Mouse (Mus musculus): Measurements from ENCODE around the gene Apold1. TPM values are rescaled to one million over a fixed set of nuclear protein-coding genes. Genes with fewer than 3 reads are reported as not detected.

Gene Apold1
- polyA plus RNA-seq, 1 experiment: 2.8 TPM

DNA sequence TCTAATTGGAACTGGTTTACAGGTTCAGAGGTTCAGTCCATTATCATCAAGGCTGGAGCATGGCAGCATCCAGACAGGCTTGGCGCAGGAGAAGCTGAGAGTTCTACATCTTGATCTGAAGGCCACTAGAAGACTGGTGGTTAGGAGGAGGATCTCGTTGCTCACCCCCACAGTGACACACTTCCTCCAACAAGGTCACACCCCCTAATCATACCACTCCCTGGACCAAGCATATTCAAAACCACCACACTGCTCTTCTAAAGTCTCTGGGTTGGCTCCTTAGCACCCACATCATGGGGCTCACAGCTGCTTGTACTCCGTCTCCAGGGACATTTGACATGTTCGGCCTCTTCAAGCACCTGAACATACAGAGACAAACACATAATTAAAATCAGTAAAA is 20.5 kb downstream of the Apold1 start:
- no peak for DNase-seq (ENCODE audit: low read depth)
- TF ChIP-seq POLR2A (IDR thresholded peaks at IDR 0.05; ENCODE audit: borderline replicate concordance, extremely low read depth, insufficient read depth, insufficient read length, poor library complexity, severe bottlenecking): no peak
- no peak for TF ChIP-seq CTCF (IDR thresholded peaks at IDR 0.05; ENCODE audit: borderline replicate concordance, extremely low read depth, insufficient read depth, insufficient read length)

DNA sequence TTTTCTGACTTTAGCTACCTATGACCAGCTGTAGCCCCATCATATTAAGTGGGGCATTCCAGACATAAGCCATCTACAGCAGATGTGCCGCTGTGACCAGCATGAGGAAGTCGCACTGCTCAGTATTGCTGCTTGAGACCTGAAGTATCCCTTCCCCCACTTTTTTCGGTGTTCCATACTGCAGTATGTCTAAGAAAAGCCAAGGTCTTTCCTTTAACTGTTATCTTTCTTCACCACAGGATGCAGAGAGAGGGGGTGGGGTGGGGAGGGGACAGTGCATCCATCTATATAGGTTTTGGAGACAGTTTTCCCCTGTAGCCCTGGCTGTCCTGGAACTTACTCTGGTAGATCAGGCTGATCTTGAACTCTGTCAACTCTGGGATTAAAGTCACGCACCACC is 24.9 kb downstream of the Apold1 start:
- TF ChIP-seq CTCF (IDR thresholded peaks at IDR 0.05; ENCODE audit: borderline replicate concordance, extremely low read depth, insufficient read depth, insufficient read length) (no peak), POLR2A (IDR thresholded peaks at IDR 0.05; ENCODE audit: borderline replicate concordance, extremely low read depth, insufficient read depth, insufficient read length, poor library complexity, severe bottlenecking) (no peak)
- DNase-seq (ENCODE audit: low read depth): no peak

DNA sequence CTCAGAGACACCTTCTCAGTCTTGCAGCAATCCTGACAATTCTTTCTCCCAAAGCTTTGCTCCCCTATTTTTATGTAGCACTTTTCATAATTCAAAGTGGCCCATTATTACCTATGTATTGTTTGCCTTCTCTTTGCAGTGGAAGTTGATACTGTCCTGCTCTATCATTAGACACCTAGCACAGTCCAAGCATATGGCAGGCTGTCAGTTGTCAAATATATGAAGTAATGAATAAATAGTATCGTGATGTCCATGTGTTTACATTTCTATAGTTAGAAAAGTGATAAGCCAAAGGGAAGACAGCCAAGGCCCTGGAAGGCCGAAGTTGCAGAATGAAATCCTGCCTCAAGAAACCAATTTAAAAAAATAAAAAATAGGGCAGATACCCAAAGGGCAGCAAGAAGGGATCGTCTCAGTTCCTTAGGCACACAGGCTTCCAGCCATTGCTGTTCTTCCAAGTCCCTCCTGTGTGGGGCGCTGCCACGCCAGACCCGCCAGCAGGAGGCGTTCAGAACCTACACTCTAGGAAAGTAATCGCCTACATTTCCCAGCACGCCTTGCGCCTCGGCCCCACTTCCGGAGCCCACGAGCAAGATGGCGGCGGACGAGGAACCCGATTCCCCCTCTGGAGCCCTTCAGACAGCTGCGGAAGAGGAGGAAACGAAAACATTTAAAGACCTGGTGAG is 29.7 kb downstream of the Apold1 start, which contains the start of gene Ddx47:
Ddx47 (plus strand) TSS at position 565 of the 686 bp plus-strand sequence.
- peak; percentile 98 for DNase-seq (ENCODE audit: low read depth)
- TF ChIP-seq POLR2A (IDR thresholded peaks at IDR 0.05; ENCODE audit: borderline replicate concordance, extremely low read depth, insufficient read depth, insufficient read length, poor library complexity, severe bottlenecking): peak; percentile 51; the same call in 1 of the 2 replicates
- peak; percentile 100 for TF ChIP-seq CTCF (IDR thresholded peaks at IDR 0.05; ENCODE audit: borderline replicate concordance, extremely low read depth, insufficient read depth, insufficient read length)

DNA sequence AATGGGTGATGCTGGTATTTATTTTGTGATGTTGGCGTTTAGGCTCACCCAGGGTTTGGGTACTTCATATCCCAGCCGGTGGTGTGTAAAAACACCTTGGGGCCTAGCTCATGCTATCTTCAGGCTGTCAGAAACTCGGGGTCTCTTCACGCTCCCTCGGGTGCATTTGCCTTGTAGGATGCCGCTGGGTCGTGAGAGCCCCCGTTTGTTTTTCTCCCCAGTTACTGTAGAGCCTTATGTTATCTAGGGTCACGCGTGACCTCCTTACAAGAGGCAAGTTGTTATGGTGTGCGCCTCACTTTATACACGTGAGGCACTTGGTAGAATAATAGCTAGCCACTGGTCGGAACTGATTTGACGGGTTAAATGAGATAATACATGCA is 30.2 kb downstream of the Apold1 start:
- no peak for TF ChIP-seq CTCF (IDR thresholded peaks at IDR 0.05; ENCODE audit: borderline replicate concordance, extremely low read depth, insufficient read depth, insufficient read length)
- TF ChIP-seq POLR2A (IDR thresholded peaks at IDR 0.05; ENCODE audit: borderline replicate concordance, extremely low read depth, insufficient read depth, insufficient read length, poor library complexity, severe bottlenecking): no peak
- DNase-seq (ENCODE audit: low read depth): no peak

DNA sequence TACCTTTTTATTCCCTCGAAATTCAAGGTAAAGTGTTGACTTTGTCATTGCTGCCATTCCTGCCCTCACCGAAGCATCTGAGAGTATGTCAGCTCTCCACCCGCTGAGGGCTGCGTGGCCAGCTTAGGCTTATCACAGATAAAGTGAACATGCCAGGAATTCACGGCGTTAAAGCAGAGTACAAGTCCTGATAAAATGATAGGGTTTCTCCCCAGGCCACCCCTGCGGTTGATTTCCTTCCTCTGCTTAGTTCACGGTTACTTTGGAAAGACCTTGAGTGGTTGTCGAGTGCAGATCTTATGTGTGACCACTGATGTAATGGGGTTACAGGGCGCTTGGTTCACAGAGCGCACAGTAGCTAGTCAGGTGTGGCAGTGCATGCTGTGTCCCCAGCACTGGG is 35.7 kb downstream of the Apold1 start:
- no peak for TF ChIP-seq POLR2A (IDR thresholded peaks at IDR 0.05; ENCODE audit: borderline replicate concordance, extremely low read depth, insufficient read depth, insufficient read length, poor library complexity, severe bottlenecking)
- TF ChIP-seq CTCF (IDR thresholded peaks at IDR 0.05; ENCODE audit: borderline replicate concordance, extremely low read depth, insufficient read depth, insufficient read length): no peak
- no peak for DNase-seq (ENCODE audit: low read depth)

DNA sequence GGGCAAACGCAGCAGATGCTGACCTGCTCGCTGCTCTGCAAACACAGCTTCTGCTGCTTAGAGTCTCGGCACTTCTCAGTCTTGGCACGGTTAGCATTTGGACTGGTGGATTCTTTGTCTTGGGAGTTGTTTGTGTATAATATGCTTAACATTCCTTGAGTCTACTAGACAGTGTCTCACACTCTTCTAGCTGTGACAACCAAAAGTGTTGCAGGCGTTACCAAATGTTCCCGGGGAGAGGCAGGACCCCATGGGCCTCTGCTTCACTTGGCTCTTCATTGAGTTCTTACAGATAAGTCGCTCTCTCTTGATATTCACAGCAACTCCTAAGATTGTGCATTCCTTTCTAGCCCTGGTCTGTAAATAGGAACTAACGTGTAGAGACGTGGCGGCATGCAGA is 38.0 kb downstream of the Apold1 start:
- TF ChIP-seq POLR2A (IDR thresholded peaks at IDR 0.05; ENCODE audit: borderline replicate concordance, extremely low read depth, insufficient read depth, insufficient read length, poor library complexity, severe bottlenecking): no peak
- TF ChIP-seq CTCF (IDR thresholded peaks at IDR 0.05; ENCODE audit: borderline replicate concordance, extremely low read depth, insufficient read depth, insufficient read length): no peak

DNA sequence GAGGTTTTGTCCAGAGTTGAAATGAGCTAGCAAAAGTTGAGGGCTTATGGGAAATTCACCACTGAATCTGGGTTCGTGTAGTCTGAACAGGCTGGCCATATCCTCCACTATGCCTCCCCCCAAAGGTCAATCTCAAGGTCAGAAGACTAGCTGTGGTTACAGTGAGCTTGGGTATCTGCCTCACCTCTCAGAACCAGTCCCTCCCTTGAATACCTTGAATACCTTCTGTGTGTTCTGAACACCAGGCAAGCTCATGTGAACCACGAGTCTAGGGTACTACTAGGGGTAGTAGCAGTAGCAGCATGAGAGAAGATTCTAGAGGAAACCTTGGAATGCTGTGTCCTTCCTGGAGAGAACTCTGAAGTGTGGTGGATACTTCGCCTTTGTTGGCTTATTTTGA is 40.1 kb downstream of the Apold1 start:
- DNase-seq (ENCODE audit: low read depth): no peak
- TF ChIP-seq POLR2A (IDR thresholded peaks at IDR 0.05; ENCODE audit: borderline replicate concordance, extremely low read depth, insufficient read depth, insufficient read length, poor library complexity, severe bottlenecking) (no peak), CTCF (IDR thresholded peaks at IDR 0.05; ENCODE audit: borderline replicate concordance, extremely low read depth, insufficient read depth, insufficient read length) (no peak)

More for the DNA sequence above, 38.0 kb downstream of the Apold1 start:
- no peak for DNase-seq (ENCODE audit: low read depth)

DNA sequence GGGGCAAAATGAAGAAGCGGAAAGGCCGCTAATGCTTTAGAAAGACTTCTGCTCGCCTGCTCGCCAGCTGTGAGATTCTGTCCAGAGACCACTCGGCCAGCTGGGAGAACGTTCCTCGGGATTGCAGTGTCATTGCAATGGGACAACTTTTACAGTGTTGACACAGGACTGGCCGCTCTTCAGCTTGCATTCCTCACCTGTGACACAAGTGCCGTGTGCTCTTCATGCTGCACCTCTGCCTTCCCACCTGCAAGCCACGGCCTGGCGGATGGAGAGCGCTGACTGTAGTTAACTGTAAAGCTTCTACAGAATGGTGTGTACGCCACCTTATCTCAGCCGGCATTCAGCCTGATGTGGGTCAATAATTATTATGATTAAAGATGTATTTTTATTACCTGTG is 41.9 kb downstream of the Apold1 start:
- TF ChIP-seq CTCF (IDR thresholded peaks at IDR 0.05; ENCODE audit: borderline replicate concordance, extremely low read depth, insufficient read depth, insufficient read length) (no peak), POLR2A (IDR thresholded peaks at IDR 0.05; ENCODE audit: borderline replicate concordance, extremely low read depth, insufficient read depth, insufficient read length, poor library complexity, severe bottlenecking) (no peak)
- no peak for DNase-seq (ENCODE audit: low read depth)

DNA sequence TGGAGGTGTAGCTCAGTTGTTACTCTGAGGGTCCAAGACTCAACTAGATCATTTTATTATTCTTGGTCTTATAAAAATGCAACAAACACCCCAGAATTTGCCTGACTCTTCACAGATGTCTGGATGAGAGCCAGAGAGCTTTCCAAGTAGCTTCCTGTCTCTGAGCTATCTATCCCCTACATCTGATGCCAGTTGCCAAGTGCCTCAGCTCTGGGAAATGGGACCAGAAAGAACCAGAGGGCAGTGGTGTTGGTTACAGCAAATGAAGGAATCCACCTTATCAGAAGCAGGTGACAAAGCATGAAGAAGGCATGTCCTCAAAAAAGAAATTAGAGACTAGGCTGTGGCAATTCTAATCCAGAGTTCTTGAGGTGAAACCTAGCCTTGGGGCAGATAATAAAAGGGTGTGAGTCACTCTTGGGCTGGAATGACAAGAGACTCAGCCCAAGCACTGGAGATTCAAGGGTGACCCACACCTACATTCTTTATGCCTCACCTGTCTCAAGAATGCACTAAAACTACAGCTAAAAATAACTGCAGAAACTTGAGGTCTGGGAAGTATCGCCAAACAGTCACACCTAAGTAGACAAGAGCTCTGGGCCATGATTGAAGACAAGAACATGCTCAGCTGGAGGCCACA is 43.4 kb downstream of the Apold1 start:
- TF ChIP-seq CTCF (IDR thresholded peaks at IDR 0.05; ENCODE audit: borderline replicate concordance, extremely low read depth, insufficient read depth, insufficient read length): no peak
- TF ChIP-seq POLR2A (IDR thresholded peaks at IDR 0.05; ENCODE audit: borderline replicate concordance, extremely low read depth, insufficient read depth, insufficient read length, poor library complexity, severe bottlenecking): no peak
- peak; percentile 22 for DNase-seq (ENCODE audit: low read depth)

DNA sequence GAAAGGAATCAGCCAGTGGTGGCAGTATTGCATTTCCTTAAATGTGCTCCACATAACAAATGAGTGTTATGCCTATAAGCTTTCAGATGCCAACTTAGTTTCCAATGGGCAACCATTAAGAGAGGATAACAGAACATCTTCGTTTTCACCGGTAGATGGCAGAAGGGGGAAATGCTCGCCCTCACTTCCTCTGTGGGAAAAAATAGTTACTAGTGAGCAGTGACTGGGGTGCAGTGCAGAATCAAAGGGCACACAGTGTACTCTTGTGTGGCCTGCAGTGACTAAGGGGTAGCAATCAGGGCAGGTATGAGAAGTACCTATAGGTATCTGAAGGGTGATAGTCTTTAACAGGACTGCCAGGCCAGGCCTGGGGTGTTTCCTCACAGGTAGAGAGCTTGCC is 44.7 kb downstream of the Apold1 start:
- peak; percentile 60; the same call in 1 of the 2 replicates for TF ChIP-seq CTCF (IDR thresholded peaks at IDR 0.05; ENCODE audit: borderline replicate concordance, extremely low read depth, insufficient read depth, insufficient read length)
- no peak for TF ChIP-seq POLR2A (IDR thresholded peaks at IDR 0.05; ENCODE audit: borderline replicate concordance, extremely low read depth, insufficient read depth, insufficient read length, poor library complexity, severe bottlenecking)

DNA sequence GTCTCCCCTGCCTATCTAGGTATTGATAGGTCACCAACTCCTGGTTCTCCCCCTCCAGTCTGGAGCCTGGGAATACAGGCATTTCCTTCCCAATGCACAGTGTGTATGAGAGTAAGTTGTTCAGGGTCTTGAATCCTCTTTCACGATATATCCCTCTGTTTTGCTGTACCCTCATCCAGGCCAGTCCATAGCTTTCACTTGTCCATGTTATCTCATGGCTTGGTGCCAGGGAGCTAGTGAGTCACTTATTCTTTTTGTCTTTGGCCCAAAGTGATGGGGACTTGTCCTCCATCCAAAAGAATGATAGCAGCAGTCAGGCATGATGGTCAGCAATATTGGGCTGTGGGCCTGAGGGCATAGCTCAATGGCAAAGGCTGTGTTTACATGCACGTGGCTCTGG is 45.2 kb downstream of the Apold1 start:
- TF ChIP-seq CTCF (IDR thresholded peaks at IDR 0.05; ENCODE audit: borderline replicate concordance, extremely low read depth, insufficient read depth, insufficient read length): no peak
- TF ChIP-seq POLR2A (IDR thresholded peaks at IDR 0.05; ENCODE audit: borderline replicate concordance, extremely low read depth, insufficient read depth, insufficient read length, poor library complexity, severe bottlenecking): no peak
- no peak for DNase-seq (ENCODE audit: low read depth)

More for the DNA sequence above, 44.7 kb downstream of the Apold1 start:
- DNase-seq (ENCODE audit: low read depth): peak; percentile 72

DNA sequence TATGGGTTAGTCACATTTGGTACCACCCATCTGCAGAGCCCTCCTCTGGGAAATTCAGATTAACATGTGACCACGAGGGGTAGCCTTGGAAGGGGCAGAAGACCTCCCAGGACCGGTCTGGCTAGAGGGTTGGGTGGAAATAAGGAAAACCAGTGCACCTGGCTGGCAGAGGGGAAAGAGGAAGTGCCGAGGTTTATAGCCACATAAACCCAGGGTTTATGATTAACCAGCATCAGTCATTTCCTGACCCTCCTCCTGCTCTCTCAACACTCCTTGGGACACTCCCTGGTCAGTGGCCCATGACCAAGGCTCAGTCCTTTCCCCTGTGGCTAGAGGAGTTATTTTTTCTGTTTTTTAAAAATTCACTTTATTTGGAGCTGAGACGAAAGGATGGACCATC is 47.7 kb downstream of the Apold1 start:
- no peak for TF ChIP-seq CTCF (IDR thresholded peaks at IDR 0.05; ENCODE audit: borderline replicate concordance, extremely low read depth, insufficient read depth, insufficient read length)
- TF ChIP-seq POLR2A (IDR thresholded peaks at IDR 0.05; ENCODE audit: borderline replicate concordance, extremely low read depth, insufficient read depth, insufficient read length, poor library complexity, severe bottlenecking): no peak
- DNase-seq (ENCODE audit: low read depth): no peak

Other genes starting within 250 kb of the Apold1 start
- gene Dusp16, start 189.1 kb upstream of the Apold1 start, polyA plus RNA-seq (2012; rRNA removed): 8.0 and 10.4 TPM in 2 replicates
- 8.4 and 8.8 TPM in 2 replicates for gene Crebl2, start 151.6 kb upstream of the Apold1 start, polyA plus RNA-seq (2012; rRNA removed)
- 39.2 and 54.7 TPM in 2 replicates for gene Gpr19, start 83.1 kb upstream of the Apold1 start, polyA plus RNA-seq (2012; rRNA removed)
- gene Cdkn1b, start 61.3 kb upstream of the Apold1 start, polyA plus RNA-seq (2012; rRNA removed): 45.8 and 55.9 TPM in 2 replicates
- 74.4 and 86.3 TPM in 2 replicates for gene Ddx47, start 29.9 kb downstream of the Apold1 start, polyA plus RNA-seq (2012; rRNA removed)
- gene Gprc5a, start 83.9 kb downstream of the Apold1 start, polyA plus RNA-seq (2012; rRNA removed): 0.18 and 0.48 TPM in 2 replicates
- 0.08 TPM in 1 of 2 replicates, not detected in the other for gene Gprc5d, start 136.6 kb downstream of the Apold1 start, polyA plus RNA-seq (2012; rRNA removed)
- 78.3 and 87.5 TPM in 2 replicates for gene Fam234b, start 216.3 kb downstream of the Apold1 start, polyA plus RNA-seq (2012; rRNA removed)
- 5.5 and 7.2 TPM in 2 replicates for gene Hebp1, start 216.3 kb downstream of the Apold1 start, polyA plus RNA-seq (2012; rRNA removed)

All from brain, embryonic 14.5 days (tissue).